Mouse (Mus musculus) layer of hippocampus, postnatal 10 days (tissue): ENCODE data around the gene G530012D18Rik. TPM values are rescaled to one million over a fixed set of nuclear protein-coding genes. Genes with fewer than 3 reads are reported as not detected.
"Not testable (repeated sequence)": the region's sequence is repeated elsewhere in the genome, so short reads cannot be mapped to it uniquely, and the experiment has no call there.

Experiments
- DNase-seq, 2 experiments: peaks; one replicate each; pipeline ENCODE4 v3.0.0; 2021; ENCODE audit warnings: low spot score in 2 of 2
- total RNA-seq, 2 experiments: library from RNA; stranded (reverse); gene quantifications; 2 replicates each; pipeline ENCODE4 v1.2.3; 2021

Gene G530012D18Rik
- total RNA-seq, 2 experiments from 2014 or later, result not detected

DNA sequence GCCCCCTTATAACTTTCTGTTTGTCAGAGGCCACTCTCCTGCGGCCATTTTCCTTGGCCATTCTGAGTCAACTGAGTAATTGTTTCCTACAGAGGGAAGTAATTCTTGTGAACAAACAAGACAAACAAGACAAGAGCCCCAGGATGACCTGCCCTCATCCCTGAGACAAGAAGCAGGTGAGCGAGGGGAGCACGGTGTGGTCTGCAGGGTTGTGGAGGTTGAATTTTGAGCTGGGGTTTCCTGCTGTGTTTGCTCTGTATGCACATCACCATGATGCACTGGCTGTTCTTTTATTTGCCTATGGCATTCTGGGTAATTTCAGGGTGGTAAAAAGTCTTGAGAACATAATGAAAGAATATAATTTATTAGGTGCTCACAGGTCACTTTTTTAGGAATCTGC, 39.6 kb downstream of the G530012D18Rik start:
- not testable (repeated sequence) for DNase-seq

DNA sequence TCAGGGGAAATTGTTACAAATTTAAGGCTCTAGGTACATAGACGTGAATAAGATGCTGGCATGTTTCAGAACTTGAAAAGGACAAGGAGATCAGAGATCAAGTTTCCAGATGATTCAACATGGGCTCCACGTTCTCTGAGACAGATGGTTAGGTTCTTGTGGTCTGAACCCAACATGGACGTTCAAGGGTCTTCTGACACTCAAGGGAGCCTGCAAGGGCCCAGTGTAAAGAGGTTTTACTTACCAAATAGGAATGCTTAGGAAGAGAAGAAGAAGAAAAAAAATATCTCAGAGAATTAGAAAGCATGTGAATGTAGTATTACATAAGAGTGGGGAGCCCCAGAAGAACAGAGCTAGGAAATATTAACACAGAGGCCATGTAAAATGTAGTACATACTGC, 40.3 kb downstream of the G530012D18Rik start:
- DNase-seq, result not testable (repeated sequence)

DNA sequence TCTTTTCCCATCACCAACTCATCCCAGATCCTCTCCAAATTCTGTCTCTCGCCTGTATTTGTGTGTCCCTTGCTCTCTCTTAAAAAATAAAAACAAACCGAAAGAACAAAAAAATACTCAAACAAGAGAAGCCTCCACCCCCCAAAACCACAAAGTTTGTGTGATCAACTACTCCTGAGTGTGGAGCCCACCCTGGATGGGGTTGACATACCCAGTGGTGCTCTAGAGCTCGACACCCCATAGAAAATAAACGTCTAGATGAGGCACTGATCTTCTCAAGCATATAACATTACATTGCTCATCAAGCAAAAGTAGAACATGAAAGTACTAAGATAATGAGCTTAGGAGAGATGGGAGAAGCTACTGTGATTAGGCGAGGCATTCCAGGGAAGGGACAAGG, 41.7 kb downstream of the G530012D18Rik start:
- DNase-seq, result not testable (repeated sequence)

DNA sequence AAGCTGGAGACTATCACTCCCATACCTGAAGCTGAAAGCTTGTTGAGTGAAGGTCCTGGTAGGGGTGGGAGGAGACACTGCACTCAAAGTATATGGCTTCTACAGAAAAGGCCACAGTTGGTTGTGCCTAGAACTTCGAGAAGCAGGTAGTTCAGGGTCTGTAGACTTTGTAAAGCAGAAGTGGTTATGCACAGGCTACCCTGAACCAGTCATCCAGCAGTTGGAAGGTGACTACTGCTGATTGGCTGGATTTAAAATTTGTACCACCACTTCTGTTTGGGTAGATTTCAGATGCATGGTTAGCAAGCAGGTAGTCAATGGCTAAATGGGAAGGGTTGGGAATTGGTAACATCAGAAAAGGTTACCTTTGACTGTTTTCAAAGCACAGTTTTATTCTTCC, 43.2 kb downstream of the G530012D18Rik start:
- DNase-seq, result not testable (repeated sequence)

Other genes with a start within 250 kb of the G530012D18Rik start
- gene Sp110, start 23.1 kb downstream of the G530012D18Rik start, total RNA-seq, result under 1 TPM; 0.41 to 0.89 TPM
- 1 to 10 TPM; 1.2 to 1.6 TPM for gene Sp140, start 24.7 kb downstream of the G530012D18Rik start, total RNA-seq
- gene Sp100, start 74.3 kb downstream of the G530012D18Rik start, total RNA-seq, result under 1 TPM; 0.42 to 0.50 TPM
- gene A630001G21Rik, start 203.0 kb downstream of the G530012D18Rik start, total RNA-seq, result under 1 TPM; 0.36 to 0.43 TPM
- 100 to 1,000 TPM; 120 to 158 TPM for gene Cab39, start 217.8 kb downstream of the G530012D18Rik start, total RNA-seq